Mouse (Mus musculus): ENCODE data around the gene Rit1. TPM values are rescaled to one million over a fixed set of nuclear protein-coding genes. Genes with fewer than 3 reads are reported as not detected.
"Not testable (repeated sequence)": the region's sequence is repeated elsewhere in the genome, so short reads cannot be mapped to it uniquely, and the experiment has no call there.

Gene Rit1
- polyA plus RNA-seq (2012; rRNA removed): 46.8 and 54.2 TPM in 2 replicates

DNA sequence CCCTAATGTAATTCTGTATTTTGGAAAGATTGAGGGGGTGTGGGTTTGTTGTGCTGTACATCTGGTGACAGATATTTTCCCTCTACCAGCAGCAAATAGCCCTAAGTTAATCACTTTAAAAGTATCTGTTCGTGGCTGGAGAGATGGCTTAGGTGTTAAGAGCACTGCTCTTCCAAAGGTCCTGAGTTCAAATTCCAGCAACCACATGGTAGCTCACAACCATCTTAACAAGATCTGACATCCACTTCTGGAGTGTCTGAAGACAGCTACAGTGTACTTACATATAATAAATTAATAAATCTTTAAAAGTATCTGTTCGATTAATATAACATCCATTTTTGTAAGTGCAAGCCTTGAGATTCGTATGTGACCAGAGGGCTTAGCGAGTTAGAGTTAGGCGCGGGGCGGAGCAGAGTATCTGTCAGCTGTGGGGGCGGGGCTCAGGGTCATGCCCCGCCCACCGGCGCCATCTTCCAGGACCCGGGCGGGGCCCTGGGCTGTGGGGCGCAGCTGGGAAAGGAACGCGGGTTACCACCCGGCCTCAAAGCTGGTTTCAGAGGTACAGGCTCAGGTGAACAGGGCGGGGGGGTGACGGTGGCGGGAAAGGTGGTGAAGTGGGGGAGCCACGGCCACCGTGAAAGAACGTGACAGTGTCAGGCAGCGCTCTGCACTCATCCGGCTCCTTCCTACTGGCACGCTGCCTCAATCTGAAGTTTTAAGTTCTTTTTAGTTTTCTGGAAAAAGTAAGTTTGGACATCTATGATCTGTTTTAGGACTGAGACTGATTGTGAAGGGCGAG is at the start of gene Rit1:
Gene Rit1 (plus strand): TSS at position 440 of the 799 bp plus-strand sequence.
- no peak for DNase-seq (ENCODE audit: low read depth)

DNA sequence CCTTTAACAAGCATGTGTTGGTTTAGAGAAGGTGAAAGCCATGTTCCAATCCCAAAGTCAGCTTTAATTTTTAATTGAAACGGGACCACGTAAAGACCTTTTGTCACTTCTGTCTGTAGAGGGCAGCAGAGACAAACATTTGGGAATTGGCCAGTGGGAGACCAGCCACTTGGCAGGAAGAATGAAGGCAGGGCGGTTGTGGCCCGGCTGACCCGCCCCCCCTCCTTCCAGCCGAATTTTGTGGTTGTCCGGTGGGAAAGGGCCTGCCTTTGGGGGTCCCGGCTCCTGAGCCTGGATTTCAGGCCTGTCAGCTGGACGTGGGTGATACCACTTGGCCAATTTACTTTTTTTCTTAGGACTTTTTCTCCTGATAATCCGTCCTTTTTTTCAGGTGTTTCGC is 39.2 kb upstream of the Rit1 start:
- no peak for DNase-seq (ENCODE audit: low read depth)

- no peak for DNase-seq (ENCODE audit: low read depth)
Measured at GRCm38 (mm10) chr3:88683814-88684213, 32.8 kb upstream of the Rit1 start.

DNA sequence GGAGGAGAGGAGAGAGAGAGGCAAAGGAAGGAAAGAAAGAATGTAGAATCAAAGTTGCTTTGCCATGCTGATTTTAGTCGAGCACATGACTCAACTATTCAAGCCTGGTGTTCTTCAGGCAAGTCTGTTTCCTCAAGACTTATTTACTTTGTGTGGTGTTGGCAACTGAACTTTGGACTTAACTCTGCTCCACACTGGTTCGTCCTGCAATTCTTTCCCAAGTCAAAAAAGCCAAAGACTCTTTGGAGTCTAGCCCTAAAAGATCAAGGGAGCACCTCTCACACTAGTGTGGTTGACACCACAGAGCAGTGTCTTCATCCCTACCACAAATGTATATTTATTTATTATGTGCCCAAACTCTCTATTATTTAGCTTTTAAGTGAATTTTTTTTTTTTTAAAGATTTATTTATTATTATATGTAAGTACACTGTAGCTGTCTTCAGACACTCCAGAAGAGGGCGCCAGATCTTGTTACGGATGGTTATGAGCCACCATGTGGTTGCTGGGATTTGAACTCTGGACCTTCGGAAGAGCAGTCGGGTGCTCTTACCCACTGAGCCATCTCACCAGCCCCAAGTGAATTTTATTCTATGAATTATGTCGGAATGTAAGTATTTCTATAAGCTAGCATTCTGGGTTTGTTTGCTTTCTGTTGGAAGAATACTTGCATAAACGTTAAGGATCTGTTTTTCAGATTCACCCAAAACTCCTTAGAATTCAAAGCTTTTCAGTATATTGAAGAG is 32.2 kb upstream of the Rit1 start:
- no peak for DNase-seq (ENCODE audit: low read depth)

DNA sequence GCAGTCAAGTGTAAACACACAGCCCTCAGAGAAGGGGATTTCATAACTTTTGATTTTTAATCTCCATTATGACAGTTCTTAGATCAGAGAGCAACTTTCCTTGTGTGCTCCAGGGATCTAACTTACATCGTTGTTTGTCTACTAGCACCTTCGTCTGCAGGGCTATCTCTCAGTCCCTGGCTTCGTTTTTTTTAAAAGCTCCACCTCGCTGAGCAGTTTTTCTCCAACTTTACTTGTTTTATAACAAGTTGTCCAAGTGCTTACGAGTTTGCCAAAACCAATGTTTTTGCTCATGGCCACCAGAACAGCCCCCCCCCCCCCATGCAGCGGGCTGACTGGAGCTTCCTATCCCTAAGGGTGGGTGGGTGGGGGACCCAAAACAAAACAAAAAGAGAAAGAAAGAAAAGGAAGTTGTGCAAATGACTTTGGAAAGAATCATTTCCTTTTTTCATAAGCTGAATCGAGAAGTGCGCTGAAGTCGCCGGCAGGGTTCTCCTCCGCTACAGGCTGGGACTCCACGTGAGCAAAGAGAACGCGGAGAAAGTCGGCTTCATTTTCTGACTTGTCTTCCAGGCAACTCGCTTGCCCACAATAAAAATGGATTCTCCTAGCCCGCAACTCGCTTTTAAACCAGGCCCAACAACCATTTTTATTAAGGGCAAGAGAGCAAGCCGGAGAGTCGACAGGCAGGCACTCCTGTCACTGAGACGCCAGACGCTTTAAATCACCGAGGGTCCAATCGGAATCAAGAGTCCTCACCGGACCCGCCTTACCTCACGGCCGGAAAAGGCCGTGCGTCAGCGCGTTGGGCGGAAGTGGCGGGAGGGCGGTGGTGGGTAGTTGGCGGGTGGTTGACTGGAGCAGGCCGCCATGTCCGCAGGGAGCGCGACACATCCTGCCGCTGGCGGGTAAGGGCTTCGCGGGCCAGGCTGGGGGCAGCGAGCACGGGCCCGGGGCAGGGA is 31.4 kb upstream of the Rit1 start, which contains the start of gene Khdc4:
Gene Khdc4 (plus strand): TSS at position 824 of the 962 bp plus-strand sequence.
- DNase-seq (ENCODE audit: low read depth): peak; percentile 88

GRCm38 (mm10) chr3:88685958-88686451 is 30.6 kb upstream of the Rit1 start:
- DNase-seq (ENCODE audit: low read depth): no peak

GRCm38 (mm10) chr3:88686734-88687611 is 29.7 kb upstream of the Rit1 start:
- no peak for DNase-seq (ENCODE audit: low read depth)

GRCm38 (mm10) chr3:88689079-88689478 is 27.6 kb upstream of the Rit1 start:
- DNase-seq (ENCODE audit: low read depth): no peak

- DNase-seq (ENCODE audit: low read depth): no peak
Measured at GRCm38 (mm10) chr3:88695545-88695944, 21.1 kb upstream of the Rit1 start.

DNA sequence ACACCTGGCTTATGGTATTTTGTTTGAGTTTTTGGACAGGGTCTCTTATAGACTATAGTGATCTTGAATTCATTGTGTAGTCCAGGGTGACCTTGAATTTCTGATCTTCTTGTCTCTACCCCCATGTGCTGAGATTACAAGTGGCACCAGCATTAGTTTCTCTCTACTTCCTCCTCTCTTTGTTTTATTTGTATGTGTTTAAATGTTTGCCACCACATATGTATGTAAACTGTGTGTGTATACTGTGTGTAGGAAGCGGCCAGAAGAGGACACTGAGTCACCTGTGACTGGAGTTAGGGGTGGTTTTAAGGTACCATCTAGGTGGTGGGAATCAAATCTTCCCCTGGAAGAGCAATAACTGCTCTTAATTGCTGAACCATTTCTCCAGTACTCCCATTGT is 18.6 kb upstream of the Rit1 start:
- no peak for DNase-seq (ENCODE audit: low read depth)

DNA sequence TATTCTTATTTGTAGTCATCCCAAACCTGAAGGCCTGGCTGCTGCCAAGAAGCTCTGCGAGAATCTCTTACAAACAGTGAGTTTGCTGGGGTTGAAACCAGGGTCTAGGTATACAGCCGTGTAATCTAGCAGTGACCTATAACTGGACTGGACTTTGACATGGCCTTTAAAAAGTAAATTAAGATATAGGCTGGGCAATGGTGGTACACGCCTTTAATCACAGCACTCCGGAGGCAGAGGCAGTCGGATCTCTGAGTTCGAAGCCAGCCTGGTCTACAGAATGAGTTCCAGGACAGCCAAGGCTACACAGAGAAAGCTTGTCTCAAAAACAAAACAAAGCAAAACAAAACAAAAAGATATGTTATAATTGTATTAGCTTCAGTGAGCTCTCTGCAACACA is 17.8 kb upstream of the Rit1 start:
- DNase-seq (ENCODE audit: low read depth): no peak

- DNase-seq (ENCODE audit: low read depth): no peak
Measured at GRCm38 (mm10) chr3:88700247-88700646, 16.4 kb upstream of the Rit1 start.

- DNase-seq (ENCODE audit: low read depth): no peak
Measured at GRCm38 (mm10) chr3:88701222-88701621, 15.4 kb upstream of the Rit1 start.

DNA sequence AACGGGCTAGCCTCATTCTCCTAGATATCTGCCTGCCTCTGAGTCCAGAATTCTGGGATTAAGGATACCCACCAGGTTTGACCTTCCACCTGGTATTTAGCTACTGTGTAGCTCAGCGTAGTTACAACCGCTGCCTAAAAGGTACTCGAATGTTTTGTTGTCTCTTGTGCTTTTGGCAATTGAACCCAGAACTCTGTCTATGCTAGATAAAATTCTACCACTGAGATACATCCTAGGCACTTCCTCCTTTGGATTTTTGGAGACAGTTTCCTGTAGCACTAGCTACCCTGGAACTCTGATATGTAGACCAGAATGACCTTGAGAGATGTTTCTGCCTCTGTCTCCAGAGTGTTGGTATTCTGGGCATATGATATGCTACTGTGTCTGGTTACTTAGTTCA is 2.9 kb upstream of the Rit1 start:
- no peak for DNase-seq (ENCODE audit: low read depth)

GRCm38 (mm10) chr3:88714725-88715124 is 1.9 kb upstream of the Rit1 start:
- DNase-seq (ENCODE audit: low read depth): no peak

GRCm38 (mm10) chr3:88715716-88716115 is 922 bp upstream of the Rit1 start:
- DNase-seq (ENCODE audit: low read depth): not testable (repeated sequence)

GRCm38 (mm10) chr3:88717198-88717798 is 660 bp downstream of the Rit1 start:
- no peak for DNase-seq (ENCODE audit: low read depth)

DNA sequence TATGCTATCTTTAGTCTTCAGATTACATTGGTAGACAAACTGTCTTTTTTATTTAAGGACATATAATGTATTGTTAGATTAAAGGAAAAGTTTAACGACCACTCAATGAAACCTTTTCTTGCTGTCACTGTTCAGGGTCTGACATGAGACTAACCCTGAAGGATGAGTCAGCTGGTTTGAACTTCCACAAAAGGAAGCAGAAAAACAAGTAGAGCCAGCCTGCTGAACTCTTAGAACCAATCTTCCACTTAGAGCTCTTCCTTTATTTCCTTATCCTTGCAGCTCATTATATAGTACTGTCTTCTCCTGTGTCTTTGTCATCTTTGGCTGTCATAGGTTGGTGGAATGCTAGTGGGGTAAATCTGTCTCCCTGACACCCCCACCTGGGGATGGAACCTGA is 1.2 kb downstream of the Rit1 start:
- DNase-seq (ENCODE audit: low read depth): no peak

- DNase-seq (ENCODE audit: low read depth): no peak
Measured at GRCm38 (mm10) chr3:88719098-88719497, 2.5 kb downstream of the Rit1 start.

DNA sequence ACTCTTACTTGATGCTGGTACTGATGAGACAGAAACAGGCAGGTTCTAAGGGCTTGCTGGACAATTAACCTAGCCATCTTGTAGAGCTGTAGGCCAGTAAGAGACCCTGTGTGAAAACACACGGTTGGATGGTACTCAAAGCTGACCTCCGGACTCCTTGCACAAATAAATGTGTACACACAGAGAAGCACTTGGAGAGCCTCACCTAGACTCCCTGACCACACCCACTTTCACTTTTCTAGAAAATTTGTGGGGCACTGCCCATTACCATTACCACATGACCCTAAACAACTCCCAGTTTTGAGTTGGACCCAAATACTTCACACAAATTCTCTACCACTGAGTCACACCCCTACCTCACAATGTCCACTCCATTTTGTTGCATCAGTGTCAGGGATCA is 19.9 kb downstream of the Rit1 start:
- DNase-seq (ENCODE audit: low read depth): no peak
